Mouse (Mus musculus) MEL (cell line): ENCODE data around the gene Tnfrsf25. TPM values are rescaled to one million over a fixed set of nuclear protein-coding genes. Genes with fewer than 3 reads are reported as not detected.

Source experiments
- DNase-seq: peaks from one replicate; pipeline ENCODE4 v3.0.0; 2011; ENCODE audit warnings: low read depth, low spot score
- H3K27ac ChIP-seq: 2 replicates; pipeline ENCODE4 v1.5.1; 2012; ENCODE audit warnings: low read depth, mild to moderate bottlenecking, control low read depth, low read length, moderate library complexity; ENCODE audit not compliant: control insufficient read depth
- H3K27me3 ChIP-seq, 2 experiments: fragments of 150-350 bp in 1 of 2; sonication (generic) in 1 of 2; 2 replicates each; pipeline ENCODE4 v1.6.1; 2012; ENCODE audit warnings: low read length in 2 of 2, mild to moderate bottlenecking in 2 of 2, improper control_type of control experiment in 1 of 2, moderate library complexity in 1 of 2; ENCODE audit not compliant: insufficient read depth in 2 of 2, control insufficient read depth in 1 of 2
- H3K36me3 ChIP-seq, 2 experiments: 2 replicates each; pipeline ENCODE4 v1.6.1; 2012 to 2014; ENCODE audit warnings: low read length in 2 of 2, improper control_type of control experiment in 1 of 2, inconsistent platforms in 1 of 2, mild to moderate bottlenecking in 1 of 2; ENCODE audit not compliant: insufficient read depth in 2 of 2, control insufficient read depth in 1 of 2
- H3K4me1 ChIP-seq, 2 experiments: fragments of 150-350 bp in 1 of 2; sonication (generic) in 1 of 2; 2 replicates each; pipeline ENCODE4 v1.6.1; 2012; ENCODE audit warnings: low read length in 2 of 2, improper control_type of control experiment in 1 of 2, mild to moderate bottlenecking in 1 of 2; ENCODE audit not compliant: insufficient read depth in 2 of 2, control insufficient read depth in 1 of 2
- H3K4me3 ChIP-seq, 2 experiments: fragments of 150-350 bp in 1 of 2; sonication (generic) in 1 of 2; 2 replicates each; pipeline ENCODE4 v1.5.1; 2012; ENCODE audit warnings: low read depth in 2 of 2, low read length in 2 of 2, mild to moderate bottlenecking in 2 of 2, moderate library complexity in 2 of 2, control low read depth in 1 of 2, improper control_type of control experiment in 1 of 2; ENCODE audit not compliant: control insufficient read depth in 1 of 2, insufficient read depth in 1 of 2
- H3K79me2 ChIP-seq: 2 replicates; pipeline ENCODE4 v1.6.1; 2012; ENCODE audit warnings: mild to moderate bottlenecking, low read length, moderate library complexity; ENCODE audit not compliant: control insufficient read depth, poor library complexity, insufficient read depth
- H3K9ac ChIP-seq: 2 replicates; pipeline ENCODE4 v1.6.1; 2012; ENCODE audit warnings: low read depth, mild to moderate bottlenecking, control low read depth, low read length, moderate library complexity; ENCODE audit not compliant: control insufficient read depth, poor library complexity, severe bottlenecking
- H3K9me3 ChIP-seq: fragments of 150-350 bp; sonication (generic); replicated peaks from 2 replicates; pipeline ENCODE4 v1.6.1; 2012; ENCODE audit warnings: mild to moderate bottlenecking, low read length, improper control_type of control experiment, moderate library complexity; ENCODE audit not compliant: insufficient read depth
- CHD1 ChIP-seq: IDR thresholded peaks from 2 replicates; pipeline ENCODE4 v1.6.1; 2012; ENCODE audit warnings: low read depth, mild to moderate bottlenecking, inconsistent platforms, low read length, improper control_type of control experiment
- E2F4 ChIP-seq: IDR thresholded peaks from 2 replicates; pipeline ENCODE4 v1.6.1; 2011; ENCODE audit warnings: low read depth, low read length, improper control_type of control experiment, borderline replicate concordance
- GATA1 ChIP-seq: IDR thresholded peaks from 2 replicates; pipeline ENCODE4 v1.6.1; 2011; ENCODE audit warnings: low read depth, low read length, improper control_type of control experiment
- HCFC1 ChIP-seq: IDR thresholded peaks from 2 replicates; pipeline ENCODE4 v1.6.1; 2012; ENCODE audit warnings: low read depth, mild to moderate bottlenecking, inconsistent platforms, low read length, improper control_type of control experiment, moderate library complexity
- MAFK ChIP-seq: IDR thresholded peaks from 2 replicates; pipeline ENCODE4 v1.6.1; 2011; ENCODE audit warnings: low read depth, mild to moderate bottlenecking, low read length, improper control_type of control experiment, borderline replicate concordance
- MAZ ChIP-seq: IDR thresholded peaks from 2 replicates; pipeline ENCODE4 v1.6.1; 2012; ENCODE audit warnings: low read depth, mild to moderate bottlenecking, inconsistent platforms, low read length, improper control_type of control experiment
- MYB ChIP-seq: IDR thresholded peaks from 2 replicates; pipeline ENCODE4 v1.6.1; 2011; ENCODE audit warnings: mild to moderate bottlenecking, low read depth, low read length, improper control_type of control experiment
- MYC ChIP-seq: IDR thresholded peaks from 2 replicates; pipeline ENCODE4 v1.6.1; 2011; ENCODE audit warnings: low read depth, mild to moderate bottlenecking, low read length, improper control_type of control experiment, moderate library complexity
- NELFE ChIP-seq: IDR thresholded peaks from 2 replicates; pipeline ENCODE4 v1.6.1; 2011; ENCODE audit warnings: low read depth, low read length, improper control_type of control experiment
- NRF1 ChIP-seq: IDR thresholded peaks from 2 replicates; pipeline ENCODE4 v1.6.1; 2014; ENCODE audit warnings: low read depth, mild to moderate bottlenecking, inconsistent platforms, low read length, improper control_type of control experiment, moderate library complexity; ENCODE audit not compliant: poor library complexity, insufficient read depth, severe bottlenecking
- POLR2A ChIP-seq, 2 experiments: IDR thresholded peaks; 2 replicates each; pipeline ENCODE4 v1.6.1; 2011 to 2012; ENCODE audit warnings: low read length in 2 of 2, mild to moderate bottlenecking in 2 of 2, control low read depth in 1 of 2, improper control_type of control experiment in 1 of 2, low read depth in 1 of 2, moderate library complexity in 1 of 2; ENCODE audit not compliant: control insufficient read depth in 1 of 2, insufficient read depth in 1 of 2, poor library complexity in 1 of 2
- POLR2AphosphoS5 ChIP-seq: IDR thresholded peaks from 2 replicates; pipeline ENCODE4 v1.6.1; 2012; ENCODE audit warnings: low read depth, borderline replicate concordance, mild to moderate bottlenecking, inconsistent platforms, low read length, moderate library complexity, mixed read lengths
- RAD21 ChIP-seq: IDR thresholded peaks from 2 replicates; pipeline ENCODE4 v1.6.1; 2011; ENCODE audit warnings: mild to moderate bottlenecking, low read depth, low read length, improper control_type of control experiment
- RCOR1 ChIP-seq: IDR thresholded peaks from 2 replicates; pipeline ENCODE4 v1.6.1; 2012; ENCODE audit warnings: low read depth, mild to moderate bottlenecking, inconsistent platforms, low read length, improper control_type of control experiment
- SIN3A ChIP-seq: IDR thresholded peaks from 2 replicates; pipeline ENCODE4 v1.6.1; 2012; ENCODE audit warnings: low read length, improper control_type of control experiment, inconsistent platforms
- TAL1 ChIP-seq: IDR thresholded peaks from 2 replicates; pipeline ENCODE4 v1.6.1; 2012; ENCODE audit warnings: mild to moderate bottlenecking, inconsistent platforms, low read length, moderate library complexity, mixed read lengths
- TBP ChIP-seq: IDR thresholded peaks from 2 replicates; pipeline ENCODE4 v1.8.0; 2011; ENCODE audit warnings: low read depth, low read length, improper control_type of control experiment
- USF2 ChIP-seq, 2 experiments: IDR thresholded peaks; 2 replicates each; pipeline ENCODE4 v1.6.1; 2011 to 2012; ENCODE audit warnings: improper control_type of control experiment in 2 of 2, low read length in 2 of 2, borderline replicate concordance in 1 of 2, inconsistent platforms in 1 of 2, low read depth in 1 of 2, mild to moderate bottlenecking in 1 of 2; ENCODE audit not compliant: insufficient read depth in 1 of 2
- ZMIZ1 ChIP-seq: IDR thresholded peaks from 2 replicates; pipeline ENCODE4 v1.6.1; 2012; ENCODE audit warnings: low read depth, mild to moderate bottlenecking, inconsistent platforms, low read length, improper control_type of control experiment, moderate library complexity
- ZNF384 ChIP-seq: IDR thresholded peaks from 2 replicates; pipeline ENCODE4 v1.6.1; 2012; ENCODE audit warnings: low read depth, mild to moderate bottlenecking, inconsistent platforms, low read length, improper control_type of control experiment
- polyA plus RNA-seq, 2 experiments: library from polyadenylated mRNA; stranded (reverse) in 1 of 2; unstranded in 1 of 2; fragments of >175 nt in 1 of 2; fragments of >200 nt in 1 of 2; gene quantifications; 2 replicates each; pipeline versions ENCODE4 v1.2.1 to v1.2.4; 2012; ENCODE audit warnings: low replicate concordance in 2 of 2, low read depth in 1 of 2; ENCODE audit not compliant: insufficient read length in 2 of 2, insufficient read depth in 1 of 2, missing spikeins in 1 of 2
- total RNA-seq: library from RNA; depleted of rRNA; stranded (reverse); fragments of 300-350 nt; gene quantifications from 2 replicates; pipeline ENCODE4 v1.2.3, GENCODE M21; 2012

Tnfrsf25 gene
- total and polyA plus RNA-seq, 3 experiments, result 0.97 to 1.1 TPM; not detected in 1

- Histone ChIP-seq H3K4me3 (no peak overlapping the region), H3K4me1 (peaks cover 13 to 36% of the 10 kb centered on the region in 2 experiments), H3K9me3 (no peaks in the 10 kb centered on the region), H3K27ac (0 out of 2 replicates have a peak overlapping the region, but pooled peaks have one; percentile 5), H3K9ac (no peak overlapping the region), H3K79me2 (peaks cover 7% of the 10 kb centered on the region), H3K36me3 (peaks cover 0 to 25% of the 10 kb centered on the region in 2 experiments; a peak in 2 of 4 replicates), H3K27me3 (no peaks in the 10 kb centered on the region)
- no peak for DNase-seq
- no peak for TF ChIP-seq MAFK
- no peak for TF ChIP-seq ZMIZ1
- TF ChIP-seq POLR2AphosphoS5, result no peak
- no peak for TF ChIP-seq ZNF384
- TF ChIP-seq NRF1, result no peak
- no peak for TF ChIP-seq CHD1
Observed at GRCm38 (mm10) chr4:152088556-152089120, 27.1 kb upstream of the Tnfrsf25 start.

GRCm38 (mm10) chr4:152090191-152090590 lies 25.5 kb upstream of the Tnfrsf25 start:
- peaks cover 19 to 43% of the 10 kb centered on the region in 2 experiments for H3K4me1 ChIP-seq

More at GRCm38 (mm10) chr4:152090191-152090590, 25.5 kb upstream of the Tnfrsf25 start:
- Histone ChIP-seq H3K79me2 (peaks cover 7% of the 10 kb centered on the region), H3K36me3 (peaks cover 0 to 28% of the 10 kb centered on the region in 2 experiments; a peak in 2 of 4 replicates), H3K4me3 (no peak overlapping the region), H3K9ac (no peak overlapping the region), H3K27ac (no peak overlapping the region), H3K27me3 (no peaks in the 10 kb centered on the region), H3K9me3 (no peaks in the 10 kb centered on the region)
- no peak for DNase-seq
- TF ChIP-seq TAL1 (no peak), NRF1 (no peak), CHD1 (no peak), NELFE (no peak), MAZ (no peak), HCFC1 (no peak), MAFK (no peak), MYC (no peak), USF2 (IDR thresholded peaks at IDR 0.05; ENCODE audit: borderline replicate concordance in 1 of 2, insufficient read depth in 1 of 2, low read depth in 1 of 2, low read length in 2 of 2) (no peak), MYB (no peak), RAD21 (no peak), GATA1 (no peak), E2F4 (no peak), POLR2AphosphoS5 (no peak), SIN3A (no peak), RCOR1 (no peak), TBP (no peak), POLR2A (IDR thresholded peaks at IDR 0.05; ENCODE audit: control insufficient read depth in 1 of 2, insufficient read depth in 1 of 2, low read depth in 1 of 2, low read length in 2 of 2, poor library complexity in 1 of 2) (no peak)
